Mouse (Mus musculus): ENCODE results near the gene Gm3486. TPM values are rescaled to one million over a fixed set of nuclear protein-coding genes. Genes with fewer than 3 reads are reported as not detected.
"Not testable (repeated sequence)": the region's sequence is repeated elsewhere in the genome, so short reads cannot be mapped to it uniquely, and the experiment has no call there.

Gm3486 gene
- under 1 TPM in 1 of 2 experiments, not detected in 1; 0.73 TPM for total RNA-seq (2021)
- long read RNA-seq, experiment 1 = 0 reads
- long read RNA-seq, experiment 2 = 0 reads

GRCm38 (mm10) chr14:41489385-41489784 lies at the start of gene Gm3486:
TSS of gene Gm3486 (minus strand) at chr14:41489485.
- DNase-seq (ENCODE audit: low spot score in 2 of 2) = not testable (repeated sequence)

GRCm38 (mm10) chr14:41524695-41525094 lies 35.4 kb upstream of the Gm3486 start:
- DNase-seq (ENCODE audit: low spot score in 2 of 2) = not testable (repeated sequence)

- DNase-seq (ENCODE audit: low spot score in 2 of 2) = not testable (repeated sequence)
Observed at GRCm38 (mm10) chr14:41520683-41521082, 31.4 kb upstream of the Gm3486 start.

- not testable (repeated sequence) for DNase-seq (ENCODE audit: low spot score in 2 of 2)
Observed at GRCm38 (mm10) chr14:41453418-41453817, 35.9 kb downstream of the Gm3486 start, which contains the start of gene Gm7954. TSS of gene Gm7954 (minus strand) at chr14:41453518.

Other genes with a start within 250 kb of the Gm3486 start
- under 1 TPM; 0.53 to 0.87 TPM for gene Gm2832, start 210.7 kb downstream of the Gm3486 start, total RNA-seq (2021)
- gene Gm5798, start 140.9 kb downstream of the Gm3486 start, total RNA-seq (2021) = not detected
- not detected for gene Gm7945, start 103.1 kb downstream of the Gm3486 start, total RNA-seq (2021)
- gene Gm6482, start 81.2 kb downstream of the Gm3486 start, total RNA-seq (2021) = not detected
- not detected for gene Gm7954, start 36.0 kb downstream of the Gm3486 start, total RNA-seq (2021)
- not detected for gene Gm7970, start 66.1 kb upstream of the Gm3486 start, total RNA-seq (2021)
- gene 1700049E17Rik2, start 83.7 kb upstream of the Gm3486 start, total RNA-seq (2021) = 1 to 10 TPM in 1 of 2 experiments, under 1 TPM in 1; 0.74 to 1.4 TPM
- not detected for gene Gm3072, start 135.1 kb upstream of the Gm3486 start, total RNA-seq (2021)
- gene Gm3676, start 157.0 kb upstream of the Gm3486 start, total RNA-seq (2021) = not detected
- gene Gm8068, start 212.4 kb upstream of the Gm3486 start, total RNA-seq (2021) = not detected

All from left cerebral cortex, adult 18-20 months (tissue).